Mouse (Mus musculus) intestine, embryonic 15.5 days (tissue): ENCODE measurements around the gene Hist1h1e. TPM values are rescaled to one million over a fixed set of nuclear protein-coding genes. Genes with fewer than 3 reads are reported as not detected.

ENCODE experiments used
- polyA plus RNA-seq: library from polyadenylated mRNA; unstranded; fragments of >200 nt; fragmentation: Nextera tagmentation; extraction: Ambion mirVana; gene quantifications from 2 replicates; pipeline ENCODE4 v1.2.1, GENCODE M21; 2015

The Hist1h1e gene
- polyA plus RNA-seq, 1 experiment from 2014 or later: 21.2 TPM

Other genes with a start within 250 kb of the Hist1h1e start
- gene Abt1, start 198.7 kb downstream of the Hist1h1e start, polyA plus RNA-seq: 11.2 TPM in 2 replicates
- 0.08 and 0.11 TPM in 2 replicates for gene Btn1a1, start 156.7 kb downstream of the Hist1h1e start, polyA plus RNA-seq
- 0.16 and 0.23 TPM in 2 replicates for gene Btn2a2, start 133.7 kb downstream of the Hist1h1e start, polyA plus RNA-seq
- gene Hist1h4h, start 91.5 kb downstream of the Hist1h1e start, polyA plus RNA-seq: 4.6 and 4.8 TPM in 2 replicates
- 6.7 TPM in 1 of 2 replicates, not detected in the other for gene Hist1h2af, start 88.7 kb downstream of the Hist1h1e start, polyA plus RNA-seq
- gene Hist1h3g, start 87.1 kb downstream of the Hist1h1e start, polyA plus RNA-seq: 6.1 and 6.2 TPM in 2 replicates
- gene Hist1h2bh, start 79.2 kb downstream of the Hist1h1e start, polyA plus RNA-seq: 1.1 and 1.3 TPM in 2 replicates
- gene Hist1h3f, start 78.5 kb downstream of the Hist1h1e start, polyA plus RNA-seq: 0.45 and 0.97 TPM in 2 replicates
- 0.88 and 1.0 TPM in 2 replicates for gene Hist1h4f, start 70.9 kb downstream of the Hist1h1e start, polyA plus RNA-seq
- gene Hist1h1d, start 69.3 kb downstream of the Hist1h1e start, polyA plus RNA-seq: 0.46 and 0.64 TPM in 2 replicates
- 3.5 and 4.3 TPM in 2 replicates for gene Hist1h3e, start 60.2 kb downstream of the Hist1h1e start, polyA plus RNA-seq
- gene Hist1h2ae, start 51.3 kb downstream of the Hist1h1e start, polyA plus RNA-seq: 76.9 and 89.5 TPM in 2 replicates
- 7.1 and 11.5 TPM in 2 replicates for gene Hist1h2bg, start 51.2 kb downstream of the Hist1h1e start, polyA plus RNA-seq
- gene Hist1h2bf, start 48.4 kb downstream of the Hist1h1e start, polyA plus RNA-seq: 4.2 and 4.5 TPM in 2 replicates
- 1.8 and 3.0 TPM in 2 replicates for gene Hist1h2ad, start 48.2 kb downstream of the Hist1h1e start, polyA plus RNA-seq
- gene Hist1h3d, start 46.8 kb downstream of the Hist1h1e start, polyA plus RNA-seq: 5.2 and 6.2 TPM in 2 replicates
- 98.7 and 101 TPM in 2 replicates for gene Hist1h4d, start 41.0 kb downstream of the Hist1h1e start, polyA plus RNA-seq
- 1.6 and 2.0 TPM in 2 replicates for gene Hist1h2be, start 1.4 kb downstream of the Hist1h1e start, polyA plus RNA-seq
- 1.3 and 1.5 TPM in 2 replicates for gene Hist1h2ac, start 61.4 kb upstream of the Hist1h1e start, polyA plus RNA-seq
- 79.3 and 89.9 TPM in 2 replicates for gene Hist1h2bc, start 61.6 kb upstream of the Hist1h1e start, polyA plus RNA-seq
- not detected in 2 replicates for gene Hist1h1t, start 73.3 kb upstream of the Hist1h1e start, polyA plus RNA-seq
- 4.7 and 5.7 TPM in 2 replicates for gene Hist1h4c, start 75.9 kb upstream of the Hist1h1e start, polyA plus RNA-seq
- 6.4 and 7.9 TPM in 2 replicates for gene Hfe, start 88.3 kb upstream of the Hist1h1e start, polyA plus RNA-seq
- 32.4 and 36.0 TPM in 2 replicates for gene Hist1h1c, start 116.2 kb upstream of the Hist1h1e start, polyA plus RNA-seq
- 4.4 and 7.7 TPM in 2 replicates for gene Hist1h3c, start 123.0 kb upstream of the Hist1h1e start, polyA plus RNA-seq
- gene Hist1h2bb, start 124.2 kb upstream of the Hist1h1e start, polyA plus RNA-seq: 2.4 and 3.8 TPM in 2 replicates
- gene Hist1h2ab, start 128.6 kb upstream of the Hist1h1e start, polyA plus RNA-seq: 39.8 and 44.9 TPM in 2 replicates
- gene Hist1h3b, start 129.7 kb upstream of the Hist1h1e start, polyA plus RNA-seq: 6.4 and 9.2 TPM in 2 replicates
- 3.8 and 5.5 TPM in 2 replicates for gene Hist1h4b, start 134.5 kb upstream of the Hist1h1e start, polyA plus RNA-seq
- gene Hist1h4a, start 138.7 kb upstream of the Hist1h1e start, polyA plus RNA-seq: 0.48 and 1.3 TPM in 2 replicates
- 4.3 and 6.4 TPM in 2 replicates for gene Hist1h3a, start 139.8 kb upstream of the Hist1h1e start, polyA plus RNA-seq
- 1.2 and 2.2 TPM in 2 replicates for gene Hist1h1a, start 141.1 kb upstream of the Hist1h1e start, polyA plus RNA-seq
- not detected in 2 replicates for gene Trim38, start 147.4 kb upstream of the Hist1h1e start, polyA plus RNA-seq
- 0.10 TPM in 1 of 2 replicates, not detected in the other for gene Slc17a2, start 184.4 kb upstream of the Hist1h1e start, polyA plus RNA-seq
- 0.13 and 0.35 TPM in 2 replicates for gene Slc17a3, start 216.9 kb upstream of the Hist1h1e start, polyA plus RNA-seq
- 0.35 and 0.55 TPM in 2 replicates for gene Slc17a1, start 245.2 kb upstream of the Hist1h1e start, polyA plus RNA-seq